Mouse (Mus musculus) kidney, adult 2 months (tissue): ENCODE measurements around the gene Cd63. TPM values are rescaled to one million over a fixed set of nuclear protein-coding genes. Genes with fewer than 3 reads are reported as not detected.

Experiments used
- DNase-seq: peaks from one replicate; pipeline ENCODE4 v3.0.0; 2021
- H3K27ac ChIP-seq: fragments of 200-500 bp; 2 replicates; pipeline ENCODE4 v1.5.1; 2012; ENCODE audit warnings: low read depth, low read length, control low read depth, inconsistent platforms; ENCODE audit not compliant: insufficient read depth
- H3K27me3 ChIP-seq: fragments of 200-500 bp; replicated peaks from 2 replicates; pipeline ENCODE4 v1.6.1; 2012; ENCODE audit warnings: mild to moderate bottlenecking, moderate library complexity, low read length, inconsistent platforms; ENCODE audit not compliant: control insufficient read depth, insufficient read depth
- H3K36me3 ChIP-seq: fragments of 200-500 bp; 2 replicates; pipeline ENCODE4 v1.6.1; 2012; ENCODE audit warnings: mild to moderate bottlenecking, moderate library complexity, low read length, inconsistent platforms; ENCODE audit not compliant: control insufficient read depth, insufficient read depth
- H3K4me1 ChIP-seq: fragments of 200-500 bp; 2 replicates; pipeline ENCODE4 v1.6.1; 2011; ENCODE audit warnings: low read length; ENCODE audit not compliant: control insufficient read depth, insufficient read depth
- H3K4me3 ChIP-seq: fragments of 200-500 bp; 2 replicates; pipeline ENCODE4 v1.5.1; 2011; ENCODE audit warnings: mild to moderate bottlenecking, low read depth, low read length, control low read depth; ENCODE audit not compliant: insufficient read depth
- CTCF ChIP-seq: fragments of 200-500 bp; conservative IDR thresholded peaks from 2 replicates; pipeline ENCODE4 v1.5.1; 2011; ENCODE audit warnings: low read depth, mild to moderate bottlenecking, control low read depth, low read length, moderate library complexity, mixed read lengths; ENCODE audit not compliant: insufficient read depth, insufficient read length
- POLR2A ChIP-seq: fragments of 200-500 bp; IDR thresholded peaks from one replicate; pipeline ENCODE4 v1.6.1; 2011; ENCODE audit warnings: low read depth, low read length, control low read depth
- WGBS: fragments of 180-500 bp; shearing (Covaris S2); methylation state at CpG from one replicate; pipeline ENCODE4 v1.1.7; 2018; 5-methylcytosine and 5-hydroxymethylcytosine counted together
- polyA plus RNA-seq: library from polyadenylated mRNA; depleted of rRNA; stranded (reverse); fragments of >200 nt; gene quantifications from 2 replicates; pipeline ENCODE4 v1.2.3, GENCODE M21; 2012; rRNA removed

Cd63 gene
- polyA plus RNA-seq, 1 experiment, result 847 TPM

DNA sequence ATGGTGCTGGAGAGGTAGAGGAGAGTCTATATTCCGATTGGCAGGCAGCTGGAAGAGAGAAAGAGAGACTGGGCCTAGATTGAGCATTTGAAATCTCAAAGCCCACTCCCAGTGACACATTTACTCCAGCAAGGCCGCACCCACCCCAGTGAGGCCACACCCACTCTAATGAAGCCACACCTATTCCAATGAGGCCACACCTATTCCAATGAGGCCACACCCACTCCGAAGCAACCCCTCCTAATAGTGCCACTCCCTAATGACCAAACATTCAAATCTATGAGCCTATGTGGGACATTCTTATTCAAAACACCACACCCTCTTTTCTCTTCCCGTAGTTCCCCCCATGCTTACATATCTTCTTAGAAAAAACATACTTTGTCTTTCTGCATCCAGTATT lies 46.7 kb downstream of the Cd63 start:
- TF ChIP-seq CTCF (no peak), POLR2A (no peak)
- H3K36me3 ChIP-seq, result no peaks in the 10 kb centered on the region
- DNase-seq, result no peak
- 94% methylated on average over 4 of the region's 4 CpGs for WGBS
- H3K27ac ChIP-seq, result no peak overlapping the region
- no peaks in the 10 kb centered on the region for H3K27me3 ChIP-seq
- no peak overlapping the region for H3K4me3 ChIP-seq
- H3K4me1 ChIP-seq, result no peaks in the 10 kb centered on the region

DNA sequence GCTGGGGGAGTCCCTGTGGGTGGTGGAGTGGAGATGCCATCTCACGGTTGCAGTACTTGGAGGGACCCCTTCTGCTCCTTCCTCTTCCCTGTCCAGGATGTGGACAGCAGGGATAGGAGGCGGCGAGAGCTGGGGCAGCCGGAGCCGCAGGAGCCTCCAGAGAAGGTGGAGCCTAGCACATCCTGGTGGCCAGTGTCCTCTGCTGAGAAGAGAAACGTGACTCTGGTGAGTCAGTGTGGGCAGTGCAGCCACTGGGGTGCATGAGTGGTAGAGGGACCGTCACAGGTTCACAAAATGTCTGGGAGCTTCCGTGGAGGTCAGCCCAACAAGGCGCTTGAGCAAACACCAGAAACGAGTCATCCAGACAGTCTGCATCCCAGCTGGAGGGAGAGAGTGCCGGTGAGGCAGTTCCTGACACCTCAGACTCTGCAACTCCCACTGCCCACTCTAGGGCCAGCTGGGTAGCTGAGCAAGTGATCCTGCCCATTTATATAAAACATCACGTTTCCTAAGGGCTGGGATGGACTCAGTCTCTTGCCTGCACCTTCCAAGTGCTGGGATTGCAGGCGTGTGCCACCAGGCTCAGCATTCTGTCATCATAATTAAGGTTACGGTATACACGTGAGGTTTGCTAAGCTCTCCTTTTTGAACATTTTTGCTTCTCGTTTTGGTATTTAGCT lies 49.6 kb downstream of the Cd63 start:
- Histone ChIP-seq H3K4me3 (no peak overlapping the region), H3K4me1 (no peaks in the 10 kb centered on the region), H3K27me3 (no peaks in the 10 kb centered on the region), H3K27ac (no peak overlapping the region), H3K36me3 (no peaks in the 10 kb centered on the region)
- 53% methylated on average over 16 of the region's 16 CpGs for WGBS
- TF ChIP-seq CTCF (no peak), POLR2A (no peak)
- no peak for DNase-seq

- Histone ChIP-seq H3K27me3 (no peaks in the 10 kb centered on the region), H3K27ac (peak overlapping the region; percentile 1; the same call in 1 of the 2 replicates), H3K36me3 (no peaks in the 10 kb centered on the region), H3K4me1 (no peaks in the 10 kb centered on the region), H3K4me3 (peak overlapping the region; percentile 2; the same call in 1 of the 2 replicates)
- TF ChIP-seq CTCF, result 0 out of 2 replicates have a peak, but pooled peaks have one; percentile 8
- no peak for TF ChIP-seq POLR2A
- 58% methylated on average over 10 of the region's 10 CpGs for WGBS
- DNase-seq, result peak; percentile 51
Measured at GRCm38 (mm10) chr10:128958340-128958739, 57.6 kb downstream of the Cd63 start.

DNA sequence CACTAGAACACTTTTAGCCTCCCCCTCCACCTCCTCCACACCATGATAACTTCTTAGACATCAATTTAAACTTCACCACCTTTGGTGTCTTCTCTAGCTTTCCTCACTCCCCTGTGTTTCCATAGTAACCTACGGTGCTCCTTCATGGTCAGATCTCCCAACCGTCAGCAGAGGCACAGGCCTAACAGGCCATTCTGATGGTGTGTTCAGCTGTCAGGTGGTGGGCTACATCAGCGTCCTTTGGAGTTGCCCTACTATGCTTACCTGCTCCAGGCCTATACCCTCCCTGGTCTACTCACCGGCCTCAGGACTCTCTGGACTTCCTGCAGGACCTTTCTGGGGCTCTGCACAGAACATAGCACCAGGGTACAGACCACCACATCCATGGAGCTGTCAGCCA lies 59.4 kb downstream of the Cd63 start:
- Histone ChIP-seq H3K36me3 (no peaks in the 10 kb centered on the region), H3K27me3 (no peaks in the 10 kb centered on the region), H3K27ac (peak overlapping the region; percentile 89), H3K4me3 (peak overlapping the region; percentile 47), H3K4me1 (peaks cover 8% of the 10 kb centered on the region; the same call in 1 of the 2 replicates)
- no peak for DNase-seq
- TF ChIP-seq POLR2A (no peak), CTCF (no peak)
- WGBS, result 43% methylated on average over 4 of the region's 4 CpGs

DNA sequence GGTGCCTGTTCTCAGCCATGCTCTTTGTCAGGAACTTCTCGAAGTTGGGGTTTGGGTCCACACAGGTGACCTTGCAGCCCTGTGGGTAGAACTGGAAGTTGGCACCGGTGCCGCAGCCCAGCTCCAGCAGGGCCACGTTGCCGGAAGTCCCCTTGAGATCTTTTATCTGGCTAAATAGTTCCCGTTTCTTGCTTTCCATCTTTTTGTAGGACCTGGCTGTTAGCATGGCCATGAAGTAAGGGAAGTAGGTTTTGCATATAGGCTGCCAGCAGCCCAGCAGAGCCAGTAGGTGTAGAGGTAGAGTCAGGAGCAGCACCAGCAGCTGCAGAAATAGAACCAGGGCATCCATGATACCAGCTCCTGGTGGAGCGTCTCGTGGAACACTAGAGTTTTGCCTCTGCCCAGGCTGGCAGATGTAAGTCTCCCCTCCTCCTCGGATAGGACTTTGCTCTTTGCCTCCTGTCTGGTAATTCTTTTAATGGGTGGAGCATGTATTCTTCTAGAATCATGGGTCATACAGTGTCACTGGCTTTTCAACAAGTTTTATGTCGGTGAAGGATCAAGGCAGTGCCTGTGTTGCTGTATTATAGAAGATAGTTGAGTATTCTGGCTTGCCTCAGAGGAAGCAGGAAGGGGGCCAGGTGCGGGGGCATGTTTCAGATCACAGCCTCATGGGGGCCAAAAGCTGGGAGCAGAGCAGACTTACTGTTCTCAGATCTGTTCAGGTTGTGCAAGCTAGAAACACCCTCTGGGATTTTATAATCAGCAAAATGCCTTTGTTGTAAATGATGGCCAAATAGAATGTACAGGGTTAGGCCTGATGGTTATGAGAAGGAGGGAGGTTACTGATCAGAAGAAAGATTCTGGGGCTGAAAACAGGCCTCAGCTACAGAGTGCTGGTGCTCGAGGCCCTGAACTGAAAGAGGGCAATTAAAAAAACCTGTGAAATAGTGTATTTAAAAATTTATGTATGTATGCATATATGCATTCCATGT lies 60.1 kb downstream of the Cd63 start, which contains the start of gene Mettl7b:
Gene Mettl7b (minus strand): TSS at position 399 of the 995 bp plus-strand sequence.
- no peak for TF ChIP-seq CTCF
- peak; percentile 52 for TF ChIP-seq POLR2A
- H3K36me3 ChIP-seq, result no peaks in the 10 kb centered on the region
- H3K27ac ChIP-seq, result peak within 1 kb of the TSS; percentile 94
- peak within 1 kb of the TSS; percentile 47 for H3K4me3 ChIP-seq
- 56% methylated on average over 12 of the region's 12 CpGs for WGBS
- peaks cover 14% of the 10 kb centered on the region; the same call in 1 of the 2 replicates for H3K4me1 ChIP-seq
- H3K27me3 ChIP-seq, result no peaks in the 10 kb centered on the region
- peak; percentile 90 for DNase-seq

Other genes starting within 250 kb of the Cd63 start
- gene Suox, start 226.9 kb upstream of the Cd63 start, polyA plus RNA-seq, result 76.3 and 84.1 TPM in 2 replicates
- gene Rab5b, start 204.7 kb upstream of the Cd63 start, polyA plus RNA-seq, result 101 and 111 TPM in 2 replicates
- gene Pmel, start 196.8 kb upstream of the Cd63 start, polyA plus RNA-seq, result 0.61 and 1.0 TPM in 2 replicates
- 12.4 and 12.7 TPM in 2 replicates for gene Cdk2, start 196.0 kb upstream of the Cd63 start, polyA plus RNA-seq
- 17.4 and 24.5 TPM in 2 replicates for gene Dgka, start 156.1 kb upstream of the Cd63 start, polyA plus RNA-seq
- gene Pym1, start 153.1 kb upstream of the Cd63 start, polyA plus RNA-seq, result 17.6 and 20.0 TPM in 2 replicates
- 1.7 and 2.5 TPM in 2 replicates for gene Mmp19, start 110.1 kb upstream of the Cd63 start, polyA plus RNA-seq
- gene Dnajc14, start 96.9 kb upstream of the Cd63 start, polyA plus RNA-seq, result 16.2 and 17.3 TPM in 2 replicates
- gene Tmem198b, start 96.6 kb upstream of the Cd63 start, polyA plus RNA-seq, result 10.0 and 11.8 TPM in 2 replicates
- gene Sarnp, start 83.7 kb upstream of the Cd63 start, polyA plus RNA-seq, result 5.6 and 13.7 TPM in 2 replicates
- 82.9 and 92.1 TPM in 2 replicates for gene Ormdl2, start 79.3 kb upstream of the Cd63 start, polyA plus RNA-seq
- gene Gdf11, start 9.3 kb upstream of the Cd63 start, polyA plus RNA-seq, result 2.5 and 2.9 TPM in 2 replicates
- gene Rdh5, start 21.9 kb downstream of the Cd63 start, polyA plus RNA-seq, result 38.9 and 46.0 TPM in 2 replicates
- gene Bloc1s1, start 23.0 kb downstream of the Cd63 start, polyA plus RNA-seq, result 339 and 365 TPM in 2 replicates
- gene Itga7, start 32.8 kb downstream of the Cd63 start, polyA plus RNA-seq, result 14.6 and 17.8 TPM in 2 replicates
- gene Mettl7b, start 60.0 kb downstream of the Cd63 start, polyA plus RNA-seq, result 234 and 269 TPM in 2 replicates
- gene Olfr9, start 88.4 kb downstream of the Cd63 start, polyA plus RNA-seq, result not detected in 2 replicates
- not detected in 2 replicates for gene Olfr763, start 109.8 kb downstream of the Cd63 start, polyA plus RNA-seq
- gene Olfr764-ps1, start 138.9 kb downstream of the Cd63 start, polyA plus RNA-seq, result not detected in 2 replicates
- not detected in 2 replicates for gene Olfr765, start 149.0 kb downstream of the Cd63 start, polyA plus RNA-seq
- not detected in 2 replicates for gene Olfr766-ps1, start 168.0 kb downstream of the Cd63 start, polyA plus RNA-seq
- gene Olfr767, start 181.9 kb downstream of the Cd63 start, polyA plus RNA-seq, result not detected in 2 replicates
- not detected in 2 replicates for gene Olfr768, start 198.4 kb downstream of the Cd63 start, polyA plus RNA-seq
- not detected in 2 replicates for gene Olfr769, start 216.9 kb downstream of the Cd63 start, polyA plus RNA-seq
- gene Olfr770, start 238.0 kb downstream of the Cd63 start, polyA plus RNA-seq, result not detected in 2 replicates